Mouse (Mus musculus): ENCODE measurements around the gene Sec14l1. TPM values are rescaled to one million over a fixed set of nuclear protein-coding genes. Genes with fewer than 3 reads are reported as not detected.

The Sec14l1 gene
- polyA plus RNA-seq, 1 experiment from 2014 or later: 65.9 TPM

GRCm38 (mm10) chr11:117104044-117104757, 10.8 kb upstream of the Sec14l1 start:
- ATAC-seq (ENCODE audit: low FRiP score): no peak
- 82% methylated on average over 10 of the region's 10 CpGs for WGBS
- H3K27me3 ChIP-seq: no peaks in the 10 kb centered on the region

GRCm38 (mm10) chr11:117105315-117105714, 9.7 kb upstream of the Sec14l1 start:
- Histone ChIP-seq H3K4me1 (replicated peaks) (peaks cover 26% of the 10 kb centered on the region), H3K36me3 (no peaks in the 10 kb centered on the region), H3K4me2 (no peak overlapping the region), H3K9ac (no peak overlapping the region), H3K9me3 (no peaks in the 10 kb centered on the region), H3K27me3 (no peaks in the 10 kb centered on the region), H3K27ac (no peak overlapping the region), H3K4me3 (no peak overlapping the region)
- 78% methylated on average over 3 of the region's 3 CpGs for WGBS
- ATAC-seq (ENCODE audit: low FRiP score): no peak

More at GRCm38 (mm10) chr11:117104044-117104757, 10.8 kb upstream of the Sec14l1 start:
- Histone ChIP-seq H3K4me3 (no peak overlapping the region), H3K4me1 (replicated peaks) (peaks cover 26% of the 10 kb centered on the region), H3K9me3 (no peaks in the 10 kb centered on the region), H3K36me3 (no peaks in the 10 kb centered on the region), H3K27ac (0 out of 2 replicates have a peak overlapping the region, but pooled peaks have one; percentile 48), H3K4me2 (no peak overlapping the region), H3K9ac (no peak overlapping the region; the same call in 1 of the 2 replicates)

DNA sequence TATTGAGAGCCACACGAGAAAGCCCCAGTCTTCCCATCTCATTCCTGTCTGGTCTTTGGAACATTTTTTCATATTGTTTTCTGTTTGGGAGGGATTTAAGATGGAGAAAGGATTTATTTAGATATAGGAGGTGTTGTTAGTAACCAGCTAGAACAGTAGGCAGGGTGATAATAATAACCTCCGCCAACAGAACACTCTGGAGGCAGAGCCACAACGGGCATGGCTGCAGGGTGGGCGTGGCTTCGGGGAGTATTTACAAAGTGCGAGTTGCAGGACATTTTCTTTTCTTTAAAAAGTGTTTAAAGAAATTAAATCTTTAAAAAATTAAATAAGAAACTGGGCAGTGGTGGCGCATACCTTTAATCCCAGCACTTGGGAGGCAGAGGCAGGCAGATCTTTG, 9.1 kb upstream of the Sec14l1 start:
- ATAC-seq (ENCODE audit: low FRiP score): no peak
- Histone ChIP-seq H3K4me1 (replicated peaks) (peaks cover 26% of the 10 kb centered on the region), H3K9ac (no peak overlapping the region), H3K27me3 (no peaks in the 10 kb centered on the region), H3K27ac (no peak overlapping the region), H3K9me3 (no peaks in the 10 kb centered on the region), H3K4me2 (no peak overlapping the region), H3K4me3 (no peak overlapping the region), H3K36me3 (no peaks in the 10 kb centered on the region)
- WGBS: 87% methylated on average over 7 of the region's 7 CpGs

GRCm38 (mm10) chr11:117106633-117107334, 8.2 kb upstream of the Sec14l1 start:
- H3K9ac ChIP-seq: no peak overlapping the region; the same call in 1 of the 2 replicates
- ATAC-seq (ENCODE audit: low FRiP score): no peak
- peaks cover 19% of the 10 kb centered on the region for H3K4me1 ChIP-seq (replicated peaks)
- 16% methylated on average over 13 of the region's 13 CpGs for WGBS
- H3K36me3 ChIP-seq: no peaks in the 10 kb centered on the region
- no peaks in the 10 kb centered on the region for H3K27me3 ChIP-seq
- H3K4me3 ChIP-seq: no peak overlapping the region
- H3K4me2 ChIP-seq: no peak overlapping the region
- H3K9me3 ChIP-seq: no peaks in the 10 kb centered on the region
- peak overlapping the region; percentile 52 for H3K27ac ChIP-seq

DNA sequence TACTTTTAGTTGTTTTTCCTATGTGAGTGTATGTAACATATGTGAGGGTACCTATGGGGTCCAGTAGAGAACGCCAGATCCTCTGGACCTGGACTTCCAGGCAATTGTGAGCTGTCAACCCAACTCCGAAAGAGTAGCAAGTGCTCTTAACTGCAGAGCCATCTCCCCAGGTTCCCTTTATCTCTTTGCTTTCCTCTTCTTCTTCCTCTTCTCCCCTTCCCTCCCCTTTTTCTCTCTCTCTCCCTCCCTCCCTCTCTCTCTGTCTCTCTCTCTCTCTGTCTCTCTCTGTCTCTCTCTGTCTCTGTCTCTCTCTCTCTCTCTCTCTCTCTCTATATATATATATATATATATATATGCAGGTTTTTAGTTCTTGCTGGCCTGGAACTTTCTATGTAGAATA, 7.1 kb upstream of the Sec14l1 start:
- Histone ChIP-seq H3K4me1 (replicated peaks) (peaks cover 16% of the 10 kb centered on the region), H3K27ac (no peak overlapping the region), H3K9ac (no peak overlapping the region), H3K27me3 (no peaks in the 10 kb centered on the region), H3K4me3 (no peak overlapping the region), H3K4me2 (no peak overlapping the region), H3K36me3 (no peaks in the 10 kb centered on the region), H3K9me3 (no peaks in the 10 kb centered on the region)
- 93% methylated on average over 2 of the region's 2 CpGs for WGBS
- ATAC-seq (ENCODE audit: low FRiP score): no peak

DNA sequence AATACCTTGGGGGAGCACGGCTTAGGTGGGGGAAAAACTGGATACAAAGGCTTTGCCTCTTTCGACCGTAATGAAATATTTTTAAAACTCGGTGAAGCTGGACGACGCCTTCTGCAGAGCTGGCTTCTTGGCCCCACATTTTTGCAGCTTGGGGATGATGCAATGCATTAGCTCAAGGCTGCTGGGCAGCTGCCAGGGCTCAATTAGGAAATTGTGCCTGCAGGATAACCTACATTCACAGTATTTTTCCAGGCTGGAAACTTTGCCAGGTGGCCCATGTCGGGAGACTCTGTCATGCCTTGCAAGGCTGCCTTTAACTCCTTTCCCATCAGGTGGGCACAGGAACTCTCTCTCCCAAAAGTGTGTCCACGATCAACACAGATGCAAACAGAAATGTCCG, 6.4 kb upstream of the Sec14l1 start:
- Histone ChIP-seq H3K27ac (no peak overlapping the region), H3K4me2 (no peak overlapping the region), H3K4me1 (replicated peaks) (peaks cover 16% of the 10 kb centered on the region), H3K9me3 (no peaks in the 10 kb centered on the region), H3K4me3 (no peak overlapping the region), H3K9ac (no peak overlapping the region), H3K36me3 (no peaks in the 10 kb centered on the region), H3K27me3 (no peaks in the 10 kb centered on the region)
- no peak for ATAC-seq (ENCODE audit: low FRiP score)
- WGBS: 80% methylated on average over 9 of the region's 9 CpGs

DNA sequence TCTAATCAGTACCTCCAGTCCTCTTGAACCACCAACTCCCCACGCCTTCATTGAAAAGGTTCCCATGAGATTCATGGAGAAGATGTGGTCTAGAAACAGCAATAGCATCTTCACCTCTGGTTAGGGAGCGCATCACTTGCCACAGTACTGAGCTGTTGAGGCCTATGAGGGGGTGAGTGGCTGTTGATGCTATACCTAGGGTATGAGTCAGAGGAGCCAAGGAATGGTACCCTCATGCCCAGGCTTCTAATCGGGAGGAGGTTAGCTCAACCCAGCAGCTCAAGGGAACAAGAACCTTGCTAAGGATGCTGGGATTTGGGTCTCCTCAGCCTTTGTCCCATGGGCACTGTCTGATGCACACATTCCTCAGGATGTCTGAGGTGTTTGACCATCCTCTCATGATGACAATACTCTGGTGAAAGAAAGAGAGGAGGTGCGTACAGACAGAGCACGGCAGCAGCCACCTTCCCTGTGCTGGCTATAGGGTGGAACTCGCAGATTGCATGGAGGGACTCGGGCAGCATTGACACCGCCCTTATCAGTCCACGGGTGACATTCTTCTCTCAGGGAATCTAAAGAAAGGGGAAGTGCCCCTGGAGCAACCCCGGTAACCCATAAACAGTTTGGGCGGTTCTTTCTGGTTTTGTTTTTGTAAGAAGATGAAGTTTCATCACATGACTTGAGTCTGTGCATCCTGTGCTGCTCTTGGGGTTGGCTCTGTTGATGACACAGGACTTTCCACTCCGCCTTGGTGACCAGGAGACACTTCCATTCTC, 5.6 kb upstream of the Sec14l1 start:
- WGBS: 92% methylated on average over 12 of the region's 12 CpGs
- Histone ChIP-seq H3K27me3 (no peaks in the 10 kb centered on the region), H3K4me1 (replicated peaks) (peaks cover 22% of the 10 kb centered on the region), H3K4me3 (no peak overlapping the region), H3K27ac (no peak overlapping the region), H3K9me3 (no peaks in the 10 kb centered on the region), H3K4me2 (no peak overlapping the region), H3K36me3 (no peaks in the 10 kb centered on the region), H3K9ac (no peak overlapping the region)
- no peak for ATAC-seq (ENCODE audit: low FRiP score)

GRCm38 (mm10) chr11:117111967-117112648, 2.9 kb upstream of the Sec14l1 start:
- H3K36me3 ChIP-seq: no peaks in the 10 kb centered on the region
- 89% methylated on average over 11 of the region's 11 CpGs for WGBS
- H3K9me3 ChIP-seq: no peaks in the 10 kb centered on the region

GRCm38 (mm10) chr11:117112649-117113051, 2.3 kb upstream of the Sec14l1 start:
- ATAC-seq (ENCODE audit: low FRiP score): no peak
- no peak overlapping the region for H3K9ac ChIP-seq
- no peak overlapping the region for H3K27ac ChIP-seq
- no peaks in the 10 kb centered on the region for H3K27me3 ChIP-seq
- no peak overlapping the region for H3K4me3 ChIP-seq
- WGBS: 76% methylated on average over 3 of the region's 3 CpGs
- H3K4me1 ChIP-seq (replicated peaks): peaks cover 33% of the 10 kb centered on the region
- H3K9me3 ChIP-seq: no peaks in the 10 kb centered on the region
- H3K36me3 ChIP-seq: peaks cover 4% of the 10 kb centered on the region; the same call in 1 of the 2 replicates
- H3K4me2 ChIP-seq: no peak overlapping the region

More at GRCm38 (mm10) chr11:117111967-117112648, 2.9 kb upstream of the Sec14l1 start:
- H3K4me3 ChIP-seq: no peak overlapping the region
- H3K4me1 ChIP-seq (replicated peaks): peaks cover 28% of the 10 kb centered on the region
- ATAC-seq (ENCODE audit: low FRiP score): no peak
- no peak overlapping the region for H3K27ac ChIP-seq
- no peak overlapping the region for H3K9ac ChIP-seq
- H3K27me3 ChIP-seq: no peaks in the 10 kb centered on the region
- H3K4me2 ChIP-seq: no peak overlapping the region

- Histone ChIP-seq H3K4me3 (no peak overlapping the region), H3K36me3 (peaks cover 11% of the 10 kb centered on the region), H3K27ac (no peak overlapping the region), H3K4me1 (replicated peaks) (peaks cover 39% of the 10 kb centered on the region), H3K27me3 (no peaks in the 10 kb centered on the region), H3K4me2 (no peak overlapping the region; the same call in 1 of the 2 replicates), H3K9ac (no peak overlapping the region), H3K9me3 (no peaks in the 10 kb centered on the region)
- ATAC-seq (ENCODE audit: low FRiP score): no peak
- WGBS: 92% methylated on average over 5 of the region's 5 CpGs
Observed at GRCm38 (mm10) chr11:117113377-117113776, 1.6 kb upstream of the Sec14l1 start.

DNA sequence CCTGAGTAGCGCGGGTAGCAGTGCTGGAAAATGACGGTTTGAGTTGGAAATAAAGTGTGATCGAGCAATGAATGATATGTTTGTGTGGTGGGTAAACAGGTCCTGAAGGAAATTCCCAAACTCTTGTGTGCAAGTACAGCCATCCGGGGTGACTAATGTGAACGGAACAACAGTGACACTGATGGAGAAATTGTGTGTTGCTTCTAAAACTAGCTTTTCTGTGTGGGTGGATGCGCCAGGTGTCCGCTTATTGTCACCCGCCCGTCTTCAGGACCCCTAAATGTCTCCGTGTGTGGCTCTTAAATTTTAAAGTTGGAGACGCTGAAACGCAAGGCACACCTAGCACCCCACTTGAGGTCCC, 757 bp upstream of the Sec14l1 start:
- Histone ChIP-seq H3K27ac (peak overlapping the region; percentile 99), H3K9me3 (no peaks in the 10 kb centered on the region), H3K36me3 (peaks cover 13% of the 10 kb centered on the region), H3K4me1 (replicated peaks) (peaks cover 41% of the 10 kb centered on the region), H3K4me2 (peak overlapping the region; percentile 65), H3K9ac (peak overlapping the region; percentile 77), H3K4me3 (peak overlapping the region; percentile 86), H3K27me3 (no peaks in the 10 kb centered on the region)
- peak; percentile 8; the same call in 1 of the 2 replicates for ATAC-seq (ENCODE audit: low FRiP score)
- 56% methylated on average over 13 of the region's 13 CpGs for WGBS

Measured in hindbrain, embryonic 13.5 days (tissue).